Mouse (Mus musculus): ENCODE data around the gene March10. TPM values are rescaled to one million over a fixed set of nuclear protein-coding genes. Genes with fewer than 3 reads are reported as not detected.

The March10 gene
- total and polyA plus RNA-seq, 3 experiments, result 0.05 TPM; not detected in 2

GRCm38 (mm10) chr11:105482747-105483146 lies 26.2 kb upstream of the March10 start:
- Histone ChIP-seq H3K36me3 (replicated peaks) (no peaks in the 10 kb centered on the region), H3K9me3 (replicated peaks) (no peaks in the 10 kb centered on the region), H3K27me3 (ENCODE audit: insufficient read depth, low read length) (peaks cover 13% of the 10 kb centered on the region), H3K4me1 (ENCODE audit: insufficient read depth, low read depth, low read length) (no peaks in the 10 kb centered on the region), H3K4me3 (ENCODE audit: low read depth, low read length) (no peak overlapping the region)
- no peak for DNase-seq (ENCODE audit: low spot score)
- no peak for ATAC-seq (ENCODE audit: extremely low read depth, insufficient number of reproducible peaks, low FRiP score, poor library complexity, severe bottlenecking)
- TF ChIP-seq CTCF (IDR thresholded peaks at IDR 0.05; ENCODE audit: low read depth, low read length) (no peak), GATA1 (IDR thresholded peaks at IDR 0.05; ENCODE audit: borderline replicate concordance, low read length) (no peak), TAL1 (conservative IDR thresholded peaks at IDR 0.05; ENCODE audit: low read depth, low read length) (no peak), POLR2AphosphoS5 (IDR thresholded peaks at IDR 0.05; ENCODE audit: insufficient replicate concordance, low read depth, low read length) (no peak), GATA2 (IDR thresholded peaks at IDR 0.05; ENCODE audit: borderline replicate concordance, low read depth, low read length) (no peak)

DNA sequence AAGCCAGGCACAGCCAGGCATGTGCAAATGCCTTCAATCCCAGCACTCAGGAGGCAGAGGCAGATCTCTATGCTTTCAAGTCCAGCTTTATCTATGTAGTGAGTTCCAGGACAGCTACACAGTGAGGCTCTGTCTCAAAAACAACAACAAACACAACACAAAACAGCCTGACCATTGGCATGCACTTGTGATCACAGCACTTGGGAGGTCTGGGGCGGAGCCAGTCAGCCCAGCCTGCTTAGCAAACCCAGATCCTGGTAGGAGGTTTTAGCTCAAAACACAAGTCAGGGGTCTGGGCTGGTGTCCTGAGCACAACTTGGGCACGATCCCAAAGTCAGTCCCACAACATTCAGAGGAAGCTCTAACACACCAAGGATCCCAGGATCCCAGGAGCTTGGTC lies 18.2 kb upstream of the March10 start:
- Histone ChIP-seq H3K27me3 (ENCODE audit: insufficient read depth, low read length) (peaks cover 10% of the 10 kb centered on the region; the same call in 1 of the 2 replicates), H3K9me3 (replicated peaks) (no peaks in the 10 kb centered on the region), H3K36me3 (replicated peaks) (no peaks in the 10 kb centered on the region), H3K4me1 (ENCODE audit: insufficient read depth, low read depth, low read length) (no peaks in the 10 kb centered on the region), H3K4me3 (ENCODE audit: low read depth, low read length) (no peak overlapping the region)
- TF ChIP-seq CTCF (IDR thresholded peaks at IDR 0.05; ENCODE audit: low read depth, low read length) (no peak), TAL1 (conservative IDR thresholded peaks at IDR 0.05; ENCODE audit: low read depth, low read length) (no peak), POLR2AphosphoS5 (IDR thresholded peaks at IDR 0.05; ENCODE audit: insufficient replicate concordance, low read depth, low read length) (no peak), GATA2 (IDR thresholded peaks at IDR 0.05; ENCODE audit: borderline replicate concordance, low read depth, low read length) (no peak), GATA1 (IDR thresholded peaks at IDR 0.05; ENCODE audit: borderline replicate concordance, low read length) (no peak)
- ATAC-seq (ENCODE audit: extremely low read depth, insufficient number of reproducible peaks, low FRiP score, poor library complexity, severe bottlenecking), result no peak
- no peak for DNase-seq (ENCODE audit: low spot score)

DNA sequence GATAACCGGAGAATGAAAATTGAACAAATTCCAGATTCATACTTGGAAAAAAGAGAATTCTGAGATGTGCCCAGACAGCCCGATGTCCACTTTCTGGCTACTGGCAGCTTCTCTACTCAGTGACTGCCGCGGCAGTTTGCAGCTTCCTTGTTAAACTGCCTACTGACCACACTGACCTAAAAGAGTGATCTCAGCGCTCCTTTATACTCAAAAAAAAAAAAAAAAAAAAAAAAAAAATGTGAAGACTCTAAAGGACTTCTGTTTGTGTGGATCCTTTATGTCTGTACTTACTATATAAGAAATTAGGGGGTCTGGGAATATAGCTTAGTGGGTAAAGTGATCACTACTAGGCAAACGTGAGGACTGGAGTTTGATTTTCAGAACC lies 17.8 kb upstream of the March10 start:
- H3K4me3 ChIP-seq (ENCODE audit: low read depth, low read length), result no peak overlapping the region
- peaks cover 10% of the 10 kb centered on the region; the same call in 1 of the 2 replicates for H3K27me3 ChIP-seq (ENCODE audit: insufficient read depth, low read length)
- H3K9me3 ChIP-seq (replicated peaks), result no peaks in the 10 kb centered on the region
- H3K36me3 ChIP-seq (replicated peaks), result no peaks in the 10 kb centered on the region
- DNase-seq (ENCODE audit: low spot score) (no peak), ATAC-seq (ENCODE audit: extremely low read depth, insufficient number of reproducible peaks, low FRiP score, poor library complexity, severe bottlenecking) (no peak)
- TF ChIP-seq GATA2 (IDR thresholded peaks at IDR 0.05; ENCODE audit: borderline replicate concordance, low read depth, low read length), result no peak
- TF ChIP-seq CTCF (IDR thresholded peaks at IDR 0.05; ENCODE audit: low read depth, low read length), result no peak
- no peak for TF ChIP-seq GATA1 (IDR thresholded peaks at IDR 0.05; ENCODE audit: borderline replicate concordance, low read length)
- no peak for TF ChIP-seq TAL1 (conservative IDR thresholded peaks at IDR 0.05; ENCODE audit: low read depth, low read length)
- no peak for TF ChIP-seq POLR2AphosphoS5 (IDR thresholded peaks at IDR 0.05; ENCODE audit: insufficient replicate concordance, low read depth, low read length)
- H3K4me1 ChIP-seq (ENCODE audit: insufficient read depth, low read depth, low read length), result no peaks in the 10 kb centered on the region

DNA sequence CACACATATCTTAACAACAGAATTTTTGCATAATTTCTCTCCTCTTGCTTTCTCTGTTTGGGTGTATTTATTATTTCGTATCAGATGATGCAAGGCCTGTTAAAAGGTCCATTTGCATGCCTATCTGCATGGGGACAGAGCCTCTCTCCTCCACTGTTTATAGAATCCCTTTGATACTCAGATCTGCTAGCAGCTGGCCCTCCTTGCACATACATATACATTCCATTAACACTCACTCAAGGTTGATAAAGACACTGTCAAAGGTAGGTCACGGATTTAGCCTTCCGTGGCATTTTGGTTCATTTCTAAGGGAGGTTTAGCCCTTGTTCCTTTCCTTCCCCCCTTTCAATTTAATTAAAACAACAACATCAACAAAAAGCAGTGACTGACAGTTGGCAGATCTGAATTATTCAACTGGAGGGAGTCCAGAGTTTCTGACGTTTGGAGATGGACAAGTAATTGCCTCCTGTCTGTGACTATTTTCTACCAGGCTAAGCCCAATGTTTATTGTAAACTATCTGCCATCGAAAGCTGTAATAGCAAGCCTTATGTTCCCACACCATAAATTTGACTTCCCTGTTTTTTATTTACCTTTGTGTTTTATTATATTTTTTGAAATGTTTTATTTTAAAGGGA lies 17.3 kb upstream of the March10 start:
- ATAC-seq (ENCODE audit: extremely low read depth, insufficient number of reproducible peaks, low FRiP score, poor library complexity, severe bottlenecking), result no peak

DNA sequence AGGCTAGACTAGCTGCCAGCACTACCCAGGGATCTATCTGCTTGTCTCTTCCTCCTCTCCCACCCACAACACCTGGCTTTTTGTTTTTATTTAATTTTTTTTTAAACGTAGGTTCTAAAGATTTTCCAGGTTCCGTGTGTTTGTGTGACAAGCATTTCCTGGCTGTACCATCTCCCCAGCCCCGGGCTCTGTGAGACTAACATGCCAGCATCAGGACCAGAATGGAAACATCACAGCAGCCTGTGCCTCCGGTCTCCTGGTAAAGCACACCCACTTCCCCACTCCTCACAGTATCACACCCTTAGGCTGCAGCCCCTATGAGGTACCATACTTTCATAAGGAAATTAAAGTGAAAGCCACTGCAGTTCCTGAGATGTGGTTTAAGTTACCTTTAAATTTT lies 16.1 kb upstream of the March10 start:
- DNase-seq (ENCODE audit: low spot score) (no peak), ATAC-seq (ENCODE audit: extremely low read depth, insufficient number of reproducible peaks, low FRiP score, poor library complexity, severe bottlenecking) (no peak)
- Histone ChIP-seq H3K27me3 (ENCODE audit: insufficient read depth, low read length) (peaks cover 14% of the 10 kb centered on the region), H3K4me3 (ENCODE audit: low read depth, low read length) (no peak overlapping the region), H3K36me3 (replicated peaks) (no peaks in the 10 kb centered on the region), H3K9me3 (replicated peaks) (no peaks in the 10 kb centered on the region), H3K4me1 (ENCODE audit: insufficient read depth, low read depth, low read length) (no peaks in the 10 kb centered on the region)
- TF ChIP-seq CTCF (IDR thresholded peaks at IDR 0.05; ENCODE audit: low read depth, low read length) (no peak), POLR2AphosphoS5 (IDR thresholded peaks at IDR 0.05; ENCODE audit: insufficient replicate concordance, low read depth, low read length) (no peak), TAL1 (conservative IDR thresholded peaks at IDR 0.05; ENCODE audit: low read depth, low read length) (no peak)

More for the DNA sequence above, 17.3 kb upstream of the March10 start:
- no peak for DNase-seq (ENCODE audit: low spot score)
- H3K4me3 ChIP-seq (ENCODE audit: low read depth, low read length), result no peak overlapping the region
- peaks cover 14% of the 10 kb centered on the region for H3K27me3 ChIP-seq (ENCODE audit: insufficient read depth, low read length)
- H3K4me1 ChIP-seq (ENCODE audit: insufficient read depth, low read depth, low read length), result no peaks in the 10 kb centered on the region
- H3K36me3 ChIP-seq (replicated peaks), result no peaks in the 10 kb centered on the region
- H3K9me3 ChIP-seq (replicated peaks), result no peaks in the 10 kb centered on the region
- TF ChIP-seq TAL1 (conservative IDR thresholded peaks at IDR 0.05; ENCODE audit: low read depth, low read length) (no peak), GATA2 (IDR thresholded peaks at IDR 0.05; ENCODE audit: borderline replicate concordance, low read depth, low read length) (no peak), POLR2AphosphoS5 (IDR thresholded peaks at IDR 0.05; ENCODE audit: insufficient replicate concordance, low read depth, low read length) (no peak), CTCF (IDR thresholded peaks at IDR 0.05; ENCODE audit: low read depth, low read length) (no peak), GATA1 (IDR thresholded peaks at IDR 0.05; ENCODE audit: borderline replicate concordance, low read length) (no peak)

DNA sequence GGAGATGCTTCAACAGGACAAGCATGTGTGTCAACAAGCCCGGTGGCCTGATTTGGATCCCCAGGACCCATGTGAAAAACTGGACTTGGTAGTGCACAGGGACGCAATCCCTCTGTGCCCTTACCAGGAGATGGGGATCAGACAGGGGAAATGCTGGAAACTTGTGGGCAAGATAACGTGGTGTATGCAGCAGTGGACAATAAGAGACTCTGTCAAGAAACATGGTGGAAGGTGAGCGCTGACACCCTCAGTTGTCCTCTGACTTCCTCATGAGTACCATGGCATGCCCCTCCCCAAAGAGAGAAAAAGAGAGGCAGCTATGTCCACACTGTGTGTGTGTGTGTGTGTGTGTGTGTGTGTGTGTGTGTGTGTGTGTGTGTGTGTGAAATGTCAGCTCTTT lies 14.4 kb upstream of the March10 start:
- no peak for ATAC-seq (ENCODE audit: extremely low read depth, insufficient number of reproducible peaks, low FRiP score, poor library complexity, severe bottlenecking)
- H3K36me3 ChIP-seq (replicated peaks), result no peaks in the 10 kb centered on the region

More for the DNA sequence above, 14.4 kb upstream of the March10 start:
- H3K9me3 ChIP-seq (replicated peaks), result no peaks in the 10 kb centered on the region
- no peaks in the 10 kb centered on the region for H3K4me1 ChIP-seq (ENCODE audit: insufficient read depth, low read depth, low read length)
- no peak overlapping the region for H3K4me3 ChIP-seq (ENCODE audit: low read depth, low read length)
- TF ChIP-seq GATA1 (IDR thresholded peaks at IDR 0.05; ENCODE audit: borderline replicate concordance, low read length), result no peak
- DNase-seq (ENCODE audit: low spot score), result no peak
- H3K27me3 ChIP-seq (ENCODE audit: insufficient read depth, low read length), result peaks cover 17% of the 10 kb centered on the region
